Mouse (Mus musculus) layer of hippocampus, adult 8-10 months (tissue): ENCODE data around the gene Polr3gl. TPM values are rescaled to one million over a fixed set of nuclear protein-coding genes. Genes with fewer than 3 reads are reported as not detected.

Experiments
- DNase-seq, 2 experiments: peaks; one replicate each; pipeline ENCODE4 v3.0.0; 2022; ENCODE audit warnings: low spot score in 2 of 2
- total RNA-seq, 4 experiments: library from RNA; stranded (reverse); gene quantifications; 2 replicates each; pipeline ENCODE4 v1.2.4; 2022

The Polr3gl gene
- total RNA-seq, 4 experiments from 2014 or later = 30.1 to 38.6 (median 32.5) TPM

GRCm38 (mm10) chr3:96558159-96558558 lies 35.8 kb downstream of the Polr3gl start:
- no peak for DNase-seq

DNA sequence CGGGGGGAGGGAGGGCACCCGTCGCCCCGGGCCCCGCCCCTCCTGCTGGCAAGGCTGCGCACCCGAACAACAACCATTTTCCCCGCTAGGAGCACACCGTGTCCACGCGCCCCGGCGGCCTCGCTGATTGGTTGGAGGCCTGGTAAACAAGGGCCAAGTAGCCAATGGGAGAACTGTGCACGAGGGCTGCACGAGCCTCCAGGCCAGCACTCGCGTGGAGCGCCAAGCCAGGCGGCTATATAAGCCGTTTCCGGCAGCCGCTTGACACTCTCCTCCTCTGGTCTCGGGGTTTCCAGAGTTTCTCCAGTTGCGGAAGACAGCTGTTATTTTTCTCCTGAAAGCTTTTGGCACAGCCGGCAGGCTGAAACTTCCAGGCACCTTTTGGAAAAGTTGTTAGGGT lies 36.3 kb downstream of the Polr3gl start, which contains the start of gene Txnip:
Txnip (plus strand) TSS at position 264 of the 400 bp plus-strand sequence.
- peak; percentile 94 to 96 for DNase-seq

DNA sequence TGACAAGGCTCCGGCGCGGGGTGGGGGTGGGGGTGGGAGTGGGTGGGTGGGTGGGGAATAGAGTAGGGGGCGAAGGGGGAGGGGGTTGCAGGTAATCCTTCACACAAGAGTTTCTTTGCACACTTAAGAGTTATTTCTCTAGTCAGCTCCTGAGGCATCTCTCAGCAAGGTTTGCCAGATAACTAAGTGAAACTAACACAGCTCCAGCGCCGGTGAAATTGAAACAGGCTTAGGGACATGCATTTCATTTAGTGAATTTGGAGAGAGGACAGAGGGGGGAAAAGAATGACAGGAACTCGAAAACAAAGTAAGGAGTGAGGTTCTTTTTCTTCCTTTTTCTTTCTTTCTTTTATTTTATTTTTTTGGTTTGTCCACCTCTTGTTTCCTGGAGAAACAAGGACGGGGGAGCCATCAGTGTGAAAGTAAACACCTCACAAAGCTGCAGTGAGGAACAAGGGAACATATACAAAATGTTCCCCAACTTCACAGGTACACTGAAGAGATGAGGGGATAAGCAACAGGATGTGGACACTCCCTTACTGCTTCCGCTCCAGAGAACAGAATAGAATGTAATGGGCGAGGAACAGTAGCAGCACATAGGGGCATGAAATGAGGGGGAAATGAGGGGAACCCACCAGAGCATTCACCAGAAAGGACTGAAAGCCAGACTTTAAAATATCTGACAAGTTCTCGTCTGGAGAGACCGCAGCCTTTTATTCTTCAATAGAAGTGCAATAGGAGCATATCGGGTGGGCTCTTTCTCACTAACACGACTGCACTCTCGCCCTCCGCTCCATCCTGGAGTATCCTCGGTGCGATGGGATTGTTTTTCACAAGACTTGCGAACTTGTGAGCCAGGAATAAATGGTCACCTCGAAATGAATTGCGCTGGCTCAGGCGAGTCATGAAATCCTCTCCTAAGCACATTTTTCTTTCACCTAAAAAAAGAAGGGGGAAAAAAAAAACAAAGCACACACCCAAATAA lies 37.0 kb downstream of the Polr3gl start:
- DNase-seq = no peak

DNA sequence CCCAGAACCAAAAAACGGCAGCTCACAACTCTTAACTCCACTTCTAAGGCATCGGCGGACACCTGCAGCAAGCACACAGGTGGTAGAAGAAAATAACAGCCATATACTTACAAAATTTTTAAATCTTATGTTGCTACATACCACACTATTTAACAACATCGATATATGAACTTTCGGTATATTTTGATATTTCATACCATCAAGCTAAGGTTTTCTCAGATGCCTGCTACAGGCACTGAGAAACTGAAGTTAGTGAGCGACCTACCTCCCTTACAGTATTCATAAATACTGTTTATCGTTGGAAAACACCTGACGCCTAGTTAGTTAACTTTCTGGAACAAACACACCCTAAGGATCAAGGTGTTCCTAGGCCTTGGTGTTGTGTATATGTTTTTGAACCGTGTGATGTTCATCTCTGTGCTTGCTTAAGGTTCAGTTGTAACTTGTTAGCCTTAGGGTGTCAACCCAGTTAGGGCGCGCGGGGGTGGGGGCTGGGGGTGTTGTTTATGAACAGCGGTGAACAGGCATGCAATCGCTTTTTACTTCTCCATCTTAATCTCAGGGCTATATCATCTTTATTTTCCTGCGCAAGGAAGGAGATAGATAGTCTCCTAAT lies 37.9 kb downstream of the Polr3gl start:
- no peak for DNase-seq

GRCm38 (mm10) chr3:96555041-96555596 lies 38.9 kb downstream of the Polr3gl start:
- DNase-seq = peak; percentile 56 to 60

- DNase-seq = no peak
Observed at GRCm38 (mm10) chr3:96554251-96554650, 39.7 kb downstream of the Polr3gl start.

- no peak for DNase-seq
Observed at GRCm38 (mm10) chr3:96553601-96554000, 40.4 kb downstream of the Polr3gl start.

GRCm38 (mm10) chr3:96551890-96552289 lies 42.1 kb downstream of the Polr3gl start:
- DNase-seq = no peak

DNA sequence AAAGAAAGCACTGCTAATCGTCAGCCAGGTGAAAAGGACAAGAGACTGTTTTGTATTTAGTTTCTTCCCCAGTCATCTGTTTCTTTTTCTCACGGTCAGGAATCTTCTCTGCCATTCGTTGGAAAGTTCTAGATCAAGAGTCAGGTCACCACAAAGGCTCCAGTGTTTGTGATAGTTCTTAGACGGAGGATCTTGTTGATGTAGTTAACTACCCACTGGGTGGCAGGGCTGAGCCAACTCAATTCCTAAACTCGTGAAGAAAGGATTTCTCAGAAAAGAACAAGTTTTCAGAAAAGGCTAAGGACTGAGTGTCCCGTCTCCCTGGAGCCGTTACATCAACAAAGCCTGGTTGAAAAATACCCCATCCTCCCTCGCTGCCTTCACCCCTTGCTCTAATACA lies 42.8 kb downstream of the Polr3gl start:
- peak in 1 of 2 experiments; percentile 54 for DNase-seq

DNA sequence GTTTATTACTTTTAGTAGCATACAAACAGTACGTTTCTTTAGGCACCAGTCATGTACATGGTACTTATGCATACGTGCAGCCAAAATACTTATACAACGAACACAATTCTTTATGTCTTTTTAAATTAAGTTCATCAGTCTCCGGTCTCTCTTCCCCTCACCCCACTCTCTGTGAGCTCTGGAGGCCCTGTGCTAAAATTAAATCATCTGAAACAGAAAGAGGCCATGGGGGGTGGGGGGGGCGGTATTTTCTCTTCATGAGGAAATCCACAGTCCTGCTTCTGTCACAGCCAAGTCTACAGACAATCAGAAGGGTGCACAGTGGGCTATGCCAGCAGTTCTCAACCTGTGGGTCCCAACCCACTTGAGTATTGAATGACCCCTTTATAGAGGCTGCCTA lies 44.6 kb downstream of the Polr3gl start:
- DNase-seq = no peak

DNA sequence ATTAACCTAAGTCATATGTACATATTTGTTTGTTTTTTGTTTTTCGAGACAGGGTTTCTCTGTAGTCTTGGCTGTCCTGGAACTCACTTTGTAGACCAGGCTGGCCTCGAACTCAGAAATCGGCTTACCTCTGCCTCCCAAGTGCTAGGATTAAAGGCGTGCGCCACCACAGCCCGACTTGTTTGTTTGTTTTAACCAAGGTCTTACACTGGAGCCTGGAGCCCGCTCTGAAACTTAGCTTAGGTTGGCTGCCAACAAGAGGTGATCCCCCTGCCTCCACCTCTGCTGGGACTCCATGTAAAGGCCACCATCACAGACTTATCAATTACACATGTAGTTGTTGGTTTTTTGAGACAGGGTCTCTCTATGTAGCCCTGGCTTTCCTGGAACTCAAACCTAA lies 45.2 kb downstream of the Polr3gl start:
- no peak for DNase-seq

GRCm38 (mm10) chr3:96547389-96547960 lies 46.5 kb downstream of the Polr3gl start:
- peak; percentile 52 to 79 for DNase-seq

DNA sequence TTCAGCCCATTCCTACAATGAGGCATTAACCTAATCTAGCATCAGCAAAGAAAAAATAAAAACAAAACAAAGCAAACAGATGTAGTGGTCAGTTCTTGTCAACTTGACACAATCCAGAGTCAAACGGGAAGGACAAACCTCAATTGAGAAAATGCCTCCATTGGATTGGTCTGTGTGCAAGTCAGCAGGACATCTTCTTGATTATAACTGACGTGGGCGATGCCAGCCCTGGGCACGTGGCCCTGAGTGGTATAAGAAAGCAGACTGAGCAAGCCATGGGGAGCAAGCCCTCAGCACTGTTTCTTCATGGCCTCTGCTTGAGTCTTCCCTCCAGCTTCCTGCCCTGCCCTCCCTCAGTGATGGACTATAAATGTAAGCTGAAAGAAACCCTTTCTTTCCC lies 47.1 kb downstream of the Polr3gl start:
- no peak for DNase-seq

- no peak for DNase-seq
Observed at GRCm38 (mm10) chr3:96545565-96545964, 48.4 kb downstream of the Polr3gl start.

- DNase-seq = peak; percentile 54 to 64
Observed at GRCm38 (mm10) chr3:96543345-96543744, 50.6 kb downstream of the Polr3gl start.

DNA sequence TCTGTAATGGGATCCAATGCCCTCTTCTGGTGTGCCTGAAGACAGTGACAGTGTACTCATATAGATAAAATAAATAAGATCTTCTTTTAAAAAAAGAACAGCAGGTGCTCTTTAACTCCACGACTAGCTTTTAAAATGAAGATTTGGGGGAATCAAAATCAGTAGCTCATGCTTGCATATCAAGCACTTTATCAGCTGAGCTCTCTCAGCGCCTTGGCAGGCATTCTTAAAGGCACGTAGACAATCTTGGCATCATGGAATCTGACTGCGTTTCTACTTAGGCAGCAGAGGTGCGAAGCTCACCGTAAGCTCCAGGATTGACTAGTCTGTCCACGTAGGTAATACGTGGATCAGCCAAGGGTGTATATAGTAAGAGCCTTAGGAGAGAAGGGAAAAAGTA lies 51.4 kb downstream of the Polr3gl start:
- DNase-seq = no peak

- DNase-seq = no peak
Observed at GRCm38 (mm10) chr3:96541328-96542078, 52.5 kb downstream of the Polr3gl start.

DNA sequence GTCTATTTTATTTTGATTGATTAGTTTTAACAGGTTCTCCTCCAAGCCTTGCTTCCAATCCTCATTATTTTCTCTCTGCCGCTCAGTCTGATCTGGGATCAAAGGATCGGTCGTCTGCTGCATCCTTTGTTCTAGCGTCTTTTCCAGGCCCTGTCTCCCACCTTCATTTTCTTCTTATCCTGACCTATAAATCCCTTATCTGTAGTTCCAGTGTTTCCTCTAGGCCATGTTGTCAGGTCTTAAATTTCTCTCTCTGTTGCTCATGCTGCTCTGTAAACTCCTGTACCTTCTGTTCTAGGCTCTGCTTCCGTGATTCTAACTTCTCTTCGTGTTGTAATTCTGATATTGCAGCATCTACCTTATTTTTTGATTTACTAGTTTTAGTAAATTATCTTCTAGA lies 53.2 kb downstream of the Polr3gl start:
- DNase-seq = no peak

- DNase-seq = no peak
Observed at GRCm38 (mm10) chr3:96539316-96539715, 54.7 kb downstream of the Polr3gl start.

DNA sequence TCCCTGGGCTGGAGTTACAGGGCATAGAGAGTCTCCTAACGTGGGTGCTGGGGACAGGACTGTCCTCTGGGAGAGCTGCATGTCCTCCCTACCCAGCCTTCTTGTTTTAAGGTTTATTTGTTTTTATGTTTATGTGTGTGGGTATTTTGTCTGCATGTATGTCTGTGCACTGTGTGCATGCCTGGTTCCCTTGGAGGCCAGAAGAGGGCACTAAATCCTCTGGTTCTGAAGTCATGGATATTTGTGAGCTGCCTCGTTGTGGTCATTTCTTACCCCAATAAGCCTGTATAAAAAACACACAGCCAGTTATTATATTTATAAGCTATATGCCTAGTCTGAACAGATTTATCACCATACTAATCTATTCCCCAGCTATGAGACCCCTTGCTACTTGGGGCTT lies 59.7 kb downstream of the Polr3gl start:
- DNase-seq = no peak

GRCm38 (mm10) chr3:96532050-96532449 lies 61.9 kb downstream of the Polr3gl start:
- no peak for DNase-seq
